Mouse (Mus musculus): ENCODE measurements at regions not wholly inside any gene's neighbourhood (a gene's known extent, or its start where the extent isn't known, plus 50 kb on each side); places are given as distances from the start of the nearest gene placed in this dataset.

DNA sequence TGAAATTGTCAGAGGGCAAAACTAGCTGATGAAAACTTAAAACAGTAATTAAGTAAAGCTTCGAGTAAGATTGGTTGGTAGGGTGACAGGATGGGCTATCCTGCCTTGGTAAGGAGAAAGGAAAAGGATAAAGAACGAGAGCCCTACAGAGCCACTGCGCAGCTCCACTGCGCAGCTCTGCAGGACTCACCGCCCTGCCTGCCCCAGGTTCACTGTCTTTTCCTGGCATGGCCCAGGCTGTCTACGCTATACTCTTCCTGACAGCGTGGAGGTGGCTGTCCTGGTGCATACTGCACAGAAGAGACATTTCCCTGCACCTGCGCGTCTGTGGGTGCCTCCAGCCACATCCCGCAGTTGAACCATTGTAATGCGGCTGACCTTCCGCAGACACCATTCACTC is 136.6 kb upstream of the Eomes start:
- TF ChIP-seq CTCF (IDR thresholded peaks at IDR 0.05; ENCODE audit: low read depth) = no peak
- TF ChIP-seq EP300 (IDR thresholded peaks at IDR 0.05; ENCODE audit: low read depth) = no peak
